In the genomic region with DNA sequence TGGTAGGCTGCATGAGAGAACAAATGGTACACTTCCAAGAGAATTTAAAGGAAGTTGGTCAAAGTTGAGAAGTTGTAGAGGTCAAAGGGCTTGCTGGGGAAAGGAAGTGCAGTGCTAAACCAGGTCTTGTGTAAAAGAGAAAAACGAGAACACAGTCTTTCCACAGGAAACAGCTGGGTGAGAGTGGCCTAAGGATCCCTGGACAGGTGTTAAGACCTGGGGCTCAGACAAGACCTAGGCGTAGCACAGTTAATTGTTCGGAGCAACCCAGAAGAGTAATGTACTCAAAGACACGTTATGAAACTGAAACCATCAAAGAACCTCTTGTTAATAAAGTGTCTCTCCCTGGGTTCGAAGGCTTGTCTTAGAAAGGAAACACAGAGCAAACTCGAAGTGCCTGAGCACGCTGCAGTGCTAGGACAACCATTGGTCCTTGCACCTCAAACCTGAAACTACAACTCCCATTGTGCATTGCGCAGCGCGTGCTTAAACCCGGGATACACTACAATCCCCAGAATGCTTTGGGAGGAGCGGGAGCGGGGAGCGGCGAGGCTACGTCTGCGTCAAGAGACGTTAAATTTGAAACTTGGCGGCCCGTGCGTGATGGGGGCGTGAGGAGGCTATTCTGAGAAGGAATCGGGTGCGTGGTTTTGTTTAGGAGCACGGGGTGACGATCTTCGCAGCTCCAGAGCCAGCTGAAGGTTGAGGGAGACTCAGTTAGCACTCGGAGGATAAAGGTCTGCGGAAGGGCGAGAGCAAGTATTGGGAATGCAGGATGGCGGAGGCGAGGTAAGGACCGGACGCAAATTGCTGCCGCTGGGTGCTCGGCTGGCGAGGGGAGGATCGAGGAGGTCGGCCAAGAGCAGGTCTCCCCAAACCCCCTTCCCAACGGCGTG, we compare ENCODE assay signal across 7 mouse cellular contexts. TPM values are rescaled to one million over a fixed set of nuclear protein-coding genes. Genes with fewer than 3 reads are reported as not detected.
A peak's percentile ranks its signal among the peaks of the same experiment; 100 is the strongest.
DNase-seq lines count a peak whose midpoint lies in the region; ATAC-seq and TF ChIP-seq lines count a peak whose summit lies in the region.

TSS of gene Bub1b (plus strand) at position 539 of the 896 bp plus-strand sequence.

- H3K4me1 ChIP-seq in embryonic facial prominence, embryonic 10.5 days, result peaks cover 34% of the 10 kb centered on the region
- peaks cover 3% of the 10 kb centered on the region; the same call in 1 of the 2 replicates for H3K4me1 ChIP-seq in intestine, postnatal 0 days (replicated peaks; ENCODE audit: control insufficient read depth, insufficient read depth, low read length)
- peaks cover 25% of the 10 kb centered on the region for H3K4me1 ChIP-seq in midbrain, embryonic 12.5 days
- peaks cover 3% of the 10 kb centered on the region for H3K4me1 ChIP-seq in small intestine, adult 2 months (ENCODE audit: control insufficient read depth, insufficient read depth, insufficient read length, low read length)

- peak within 1 kb of the TSS; percentile 91 for H3K27ac ChIP-seq in embryonic facial prominence, embryonic 10.5 days (replicated peaks)
- H3K27ac ChIP-seq in intestine, postnatal 0 days (ENCODE audit: low read depth, low read length), result no peak within 1 kb of the TSS
- no peak within 1 kb of the TSS for H3K27ac ChIP-seq in midbrain, embryonic 12.5 days (replicated peaks)
- no peak within 1 kb of the TSS; the same call in 1 of the 2 replicates for H3K27ac ChIP-seq in small intestine, adult 2 months (ENCODE audit: insufficient read depth, low read depth, low read length)

- peak; percentile 93 for DNase-seq in adrenal gland, postnatal 10 days
- DNase-seq in embryonic facial prominence, embryonic 10.5 days (ENCODE audit: low spot score), result peak; percentile 93
- peak; percentile 59 for DNase-seq in gonadal fat pad, adult 2 months (ENCODE audit: low read depth)
- DNase-seq in left cerebral cortex, postnatal 4 days, result peak; percentile 93

- ATAC-seq in intestine, postnatal 0 days, result peak; percentile 95
- ATAC-seq in midbrain, embryonic 12.5 days (ENCODE audit: low FRiP score, low read depth), result peak; percentile 99

- WGBS in embryonic facial prominence, embryonic 10.5 days, result 6% methylated on average over 41 of the region's 41 CpGs
- 5% methylated on average over 41 of the region's 41 CpGs for WGBS in intestine, postnatal 0 days
- 6% methylated on average over 41 of the region's 41 CpGs for WGBS in midbrain, embryonic 12.5 days
- WGBS in small intestine, adult 2 months, result 5% methylated on average over 41 of the region's 41 CpGs

- peak within 1 kb of the TSS; percentile 87 for H3K4me2 ChIP-seq in intestine, postnatal 0 days (replicated peaks; ENCODE audit: low read depth)
- peak within 1 kb of the TSS; percentile 77 for H3K4me2 ChIP-seq in midbrain, embryonic 12.5 days (replicated peaks)

- H3K27me3 ChIP-seq in embryonic facial prominence, embryonic 10.5 days (replicated peaks; ENCODE audit: low read depth, poor library complexity, severe bottlenecking), result no peaks in the 10 kb centered on the region
- H3K27me3 ChIP-seq in intestine, postnatal 0 days (replicated peaks; ENCODE audit: control insufficient read depth, insufficient read depth, low read length), result no peaks in the 10 kb centered on the region
- no peaks in the 10 kb centered on the region for H3K27me3 ChIP-seq in midbrain, embryonic 12.5 days
- H3K27me3 ChIP-seq in small intestine, adult 2 months (ENCODE audit: control insufficient read depth, insufficient read depth, low read length), result no peaks in the 10 kb centered on the region

- no peaks in the 10 kb centered on the region for H3K9me3 ChIP-seq in embryonic facial prominence, embryonic 10.5 days
- H3K9me3 ChIP-seq in intestine, postnatal 0 days (ENCODE audit: control insufficient read depth), result no peaks in the 10 kb centered on the region
- no peaks in the 10 kb centered on the region for H3K9me3 ChIP-seq in midbrain, embryonic 12.5 days

- peak within 1 kb of the TSS; percentile 80 for H3K4me3 ChIP-seq in embryonic facial prominence, embryonic 10.5 days
- H3K4me3 ChIP-seq in intestine, postnatal 0 days (ENCODE audit: low read depth, low read length), result peak within 1 kb of the TSS; percentile 84
- peak within 1 kb of the TSS; percentile 71 for H3K4me3 ChIP-seq in midbrain, embryonic 12.5 days
- H3K4me3 ChIP-seq in small intestine, adult 2 months (ENCODE audit: low read depth, low read length), result peak within 1 kb of the TSS; percentile 97

- intact Hi-C loops in left cerebral cortex, postnatal 4 days (cut with DNase I), result no loop called here

- TF ChIP-seq POLR2A in small intestine, adult 2 months (IDR thresholded peaks at IDR 0.05; ENCODE audit: low read depth, low read length), result no peak

- H3K9ac ChIP-seq in intestine, postnatal 0 days (ENCODE audit: low read depth, low read length), result peak within 1 kb of the TSS; percentile 51
- H3K9ac ChIP-seq in midbrain, embryonic 12.5 days (replicated peaks), result peak within 1 kb of the TSS; percentile 76

- no peak for TF ChIP-seq CTCF in intestine, postnatal 0 days (IDR thresholded peaks at IDR 0.05; ENCODE audit: low read depth)
- TF ChIP-seq CTCF in small intestine, adult 2 months (IDR thresholded peaks at IDR 0.05; ENCODE audit: extremely low read depth, insufficient read length, insufficient replicate concordance, low read depth, low read length), result no peak

- H3K36me3 ChIP-seq in embryonic facial prominence, embryonic 10.5 days (replicated peaks), result peaks cover 32% of the 10 kb centered on the region
- no peaks in the 10 kb centered on the region; the same call in 1 of the 2 replicates for H3K36me3 ChIP-seq in intestine, postnatal 0 days (ENCODE audit: control insufficient read depth, insufficient read depth)
- H3K36me3 ChIP-seq in midbrain, embryonic 12.5 days, result peaks cover 24% of the 10 kb centered on the region
- H3K36me3 ChIP-seq in small intestine, adult 2 months (ENCODE audit: control insufficient read depth, insufficient read depth, low read length), result no peaks in the 10 kb centered on the region

RNA-seq across cellular contexts. Expression of gene Bub1b, which starts in this region (rescaled TPM):
- total RNA-seq in adrenal gland, postnatal 10 days (2021), result 10 to 100 TPM; 21.6 to 27.2 TPM
- 162 and 169 TPM in 2 replicates for polyA plus RNA-seq in embryonic facial prominence, embryonic 10.5 days (2016; fragmentation: Nextera tagmentation; extraction: Ambion mirVana)
- polyA plus RNA-seq in gonadal fat pad, adult 2 months (2012; rRNA removed), result 1.3 and 2.7 TPM in 2 replicates
- 8.9 and 9.9 TPM in 2 replicates for polyA plus RNA-seq in intestine, postnatal 0 days (2015; fragmentation: Nextera tagmentation; extraction: Ambion mirVana)
- total RNA-seq in left cerebral cortex, postnatal 4 days (2021), result 1 to 10 TPM; 5.7 to 5.9 TPM
- 92.1 and 94.5 TPM in 2 replicates for polyA plus RNA-seq in midbrain, embryonic 12.5 days (2016; fragmentation: Nextera tagmentation; extraction: Ambion mirVana)
- 2.2 and 4.1 TPM in 2 replicates for polyA plus RNA-seq in small intestine, adult 2 months (2012; rRNA removed)
